Mouse (Mus musculus) 3134 (cell line): ENCODE data around the gene Lsm11.
"Not testable (repeated sequence)": the region's sequence is repeated elsewhere in the genome, so short reads cannot be mapped to it uniquely, and the experiment has no call there.

Experiments used
- DNase-seq: peaks from one replicate; pipeline ENCODE4 v3.0.0-alpha.2; 2011; ENCODE audit warnings: low spot score; ENCODE audit not compliant: insufficient read length; ENCODE audit errors: extremely low read depth

The Lsm11 gene

DNA sequence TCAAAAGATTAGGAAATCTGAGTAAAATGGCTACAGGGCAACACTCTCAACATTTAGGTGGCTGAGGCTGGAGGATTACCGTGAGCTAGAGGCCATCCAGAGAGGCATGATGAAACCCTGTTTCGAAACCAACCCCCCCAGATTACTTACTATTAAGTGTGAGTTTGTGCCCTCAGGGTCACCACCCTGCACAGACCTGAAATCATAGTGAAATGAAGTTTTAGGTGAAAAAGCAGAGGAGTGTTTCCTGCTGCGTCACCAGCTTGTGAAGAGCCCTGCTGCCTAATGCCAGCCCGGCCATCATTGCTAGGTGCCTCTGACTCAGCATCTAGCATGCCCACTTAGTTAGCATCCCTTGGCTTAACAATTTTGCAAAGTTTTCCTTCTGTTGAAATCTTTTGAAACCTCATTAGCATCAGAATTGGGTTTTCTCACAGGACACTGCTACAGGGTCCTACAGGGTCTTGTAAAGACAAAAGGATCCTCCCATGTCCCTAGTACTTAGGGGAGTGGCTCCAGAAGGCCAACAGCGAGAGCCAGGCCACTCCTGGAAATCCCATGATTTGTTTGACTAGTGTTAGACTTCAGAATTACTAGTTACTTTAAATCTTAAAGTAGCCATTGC lies 59.0 kb downstream of the Lsm11 start:
- no peak for DNase-seq

DNA sequence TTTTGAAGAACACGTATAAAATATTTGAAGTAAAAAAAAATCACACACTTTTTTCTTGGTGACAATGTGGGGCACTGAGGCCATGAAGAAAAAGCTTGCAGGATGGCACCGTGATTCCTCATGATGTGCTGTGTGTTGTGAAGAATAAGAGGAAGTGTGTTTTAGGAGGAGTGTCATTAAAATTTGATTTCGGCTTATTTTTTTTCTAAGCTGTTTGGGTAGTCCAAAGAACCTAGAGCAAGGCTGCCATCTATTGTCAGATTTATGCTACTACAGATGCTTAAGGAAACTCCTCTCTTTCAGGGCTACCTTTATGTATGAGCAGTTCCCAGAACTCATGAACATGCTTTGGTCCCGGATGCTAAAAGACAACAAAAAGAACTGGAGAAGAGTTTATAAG lies 60.7 kb downstream of the Lsm11 start:
- DNase-seq, result no peak

DNA sequence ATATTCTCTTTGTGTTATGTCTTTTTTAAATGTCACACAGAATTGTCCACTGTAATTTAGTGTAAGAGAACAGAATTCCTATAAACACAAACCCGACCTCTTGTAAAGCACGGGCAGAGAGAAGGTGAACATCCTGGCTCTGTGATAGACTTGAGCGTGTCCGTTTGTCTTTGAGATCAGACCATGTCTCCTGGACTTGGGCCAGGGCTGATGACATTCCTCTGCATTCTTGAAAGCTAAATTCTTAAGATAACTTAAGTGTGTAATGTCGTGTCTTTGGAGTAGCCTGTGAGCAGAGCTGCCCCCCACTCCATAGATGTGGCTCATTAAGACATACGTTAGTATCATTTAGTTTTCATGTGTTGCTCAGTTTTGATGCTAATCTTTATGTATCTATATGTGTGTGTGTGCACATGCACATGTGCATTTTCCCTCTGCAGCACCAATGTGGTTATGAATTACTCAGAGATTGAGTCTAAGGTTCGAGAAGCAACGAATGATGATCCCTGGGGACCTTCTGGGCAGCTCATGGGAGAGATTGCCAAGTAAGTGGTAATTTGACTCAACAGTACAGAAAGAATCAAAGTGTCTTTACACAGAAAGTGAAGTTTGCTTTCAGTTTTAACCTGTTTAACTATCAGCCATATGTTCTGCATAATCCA lies 61.3 kb downstream of the Lsm11 start:
- DNase-seq, result peak; percentile 66

DNA sequence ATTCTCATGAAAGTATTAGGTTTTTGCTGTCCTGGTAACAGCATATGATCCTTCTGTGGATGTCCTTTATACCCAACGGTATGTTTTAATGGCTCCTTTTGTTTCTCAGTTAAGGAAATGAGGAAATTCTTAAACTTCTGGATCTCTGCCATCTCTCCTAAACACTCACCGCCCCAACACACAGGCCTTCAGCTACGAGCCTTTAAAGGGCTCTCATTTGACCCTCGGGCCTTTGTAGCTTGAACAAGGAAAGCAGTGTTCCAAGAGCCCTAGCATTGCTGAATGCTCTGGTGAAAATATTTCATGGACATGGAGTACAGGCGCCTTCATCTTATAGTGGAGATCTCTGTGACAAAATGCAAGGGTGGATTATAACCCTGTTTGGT lies 63.1 kb downstream of the Lsm11 start:
- DNase-seq, result peak; percentile 28

DNA sequence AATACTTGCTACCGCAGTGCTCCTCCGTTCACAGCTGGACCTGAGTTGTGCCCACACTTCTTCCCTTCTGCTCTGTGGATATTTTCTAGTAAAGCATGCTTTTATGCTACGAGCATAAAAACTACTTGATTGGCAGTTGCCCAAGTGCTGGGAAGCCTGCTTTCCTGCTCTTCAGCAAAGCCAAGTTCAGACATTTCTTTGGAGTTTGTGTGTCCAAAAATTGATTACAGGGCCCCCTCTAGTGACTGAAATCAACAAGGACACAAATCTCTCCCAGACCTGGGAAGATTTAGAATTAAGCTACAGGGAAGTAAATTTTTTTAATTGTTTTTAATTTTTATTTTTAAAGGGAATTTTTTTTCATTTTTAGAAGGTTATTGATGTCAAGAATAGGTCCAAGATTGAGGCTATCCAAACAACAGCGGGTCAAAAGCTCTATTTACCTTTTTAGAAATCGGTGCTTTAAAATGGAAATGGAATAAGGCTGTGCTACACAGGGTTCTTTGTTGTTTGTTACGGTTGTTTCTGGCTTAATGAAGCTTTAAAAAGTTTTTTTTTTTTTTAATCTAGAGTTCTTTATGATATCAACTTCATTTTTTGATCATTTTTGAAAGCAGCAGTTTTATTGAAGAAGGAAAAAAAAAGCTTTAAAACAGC lies 63.6 kb downstream of the Lsm11 start:
- peak; percentile 21 for DNase-seq

DNA sequence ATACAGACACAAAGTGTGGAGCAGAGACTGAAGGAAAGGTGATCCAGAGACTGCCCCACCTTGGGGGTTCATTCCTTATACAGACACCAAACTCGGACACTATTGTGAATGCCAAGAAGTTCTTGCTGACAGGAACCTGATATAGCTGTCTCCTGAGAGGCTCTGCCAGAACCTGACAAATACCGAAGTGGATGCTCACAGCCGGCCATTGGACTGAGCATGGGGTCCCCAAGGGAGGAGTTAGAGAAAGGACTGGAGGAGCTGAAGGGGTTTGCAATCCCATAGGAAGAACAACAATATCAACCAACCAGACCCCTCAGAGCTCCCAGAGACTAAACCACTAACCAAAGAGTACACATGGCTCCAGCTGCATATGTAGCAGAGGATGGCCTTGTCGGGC lies 65.4 kb downstream of the Lsm11 start:
- DNase-seq, result not testable (repeated sequence)
